Mouse (Mus musculus) MEL (cell line): ENCODE results near the gene Ucn3. TPM values are rescaled to one million over a fixed set of nuclear protein-coding genes. Genes with fewer than 3 reads are reported as not detected.

Experiments used
- DNase-seq: peaks from one replicate; pipeline ENCODE4 v3.0.0; 2011; ENCODE audit warnings: low read depth, low spot score
- H3K27ac ChIP-seq: 2 replicates; pipeline ENCODE4 v1.5.1; 2012; ENCODE audit warnings: low read depth, mild to moderate bottlenecking, control low read depth, low read length, moderate library complexity; ENCODE audit not compliant: control insufficient read depth
- H3K27me3 ChIP-seq, 2 experiments: fragments of 150-350 bp in 1 of 2; sonication (generic) in 1 of 2; 2 replicates each; pipeline ENCODE4 v1.6.1; 2012; ENCODE audit warnings: low read length in 2 of 2, mild to moderate bottlenecking in 2 of 2, improper control_type of control experiment in 1 of 2, moderate library complexity in 1 of 2; ENCODE audit not compliant: insufficient read depth in 2 of 2, control insufficient read depth in 1 of 2
- H3K36me3 ChIP-seq, 2 experiments: 2 replicates each; pipeline ENCODE4 v1.6.1; 2012 to 2014; ENCODE audit warnings: low read length in 2 of 2, improper control_type of control experiment in 1 of 2, inconsistent platforms in 1 of 2, mild to moderate bottlenecking in 1 of 2; ENCODE audit not compliant: insufficient read depth in 2 of 2, control insufficient read depth in 1 of 2
- H3K4me1 ChIP-seq, 2 experiments: fragments of 150-350 bp in 1 of 2; sonication (generic) in 1 of 2; 2 replicates each; pipeline ENCODE4 v1.6.1; 2012; ENCODE audit warnings: low read length in 2 of 2, improper control_type of control experiment in 1 of 2, mild to moderate bottlenecking in 1 of 2; ENCODE audit not compliant: insufficient read depth in 2 of 2, control insufficient read depth in 1 of 2
- H3K4me3 ChIP-seq, 2 experiments: fragments of 150-350 bp in 1 of 2; sonication (generic) in 1 of 2; 2 replicates each; pipeline ENCODE4 v1.5.1; 2012; ENCODE audit warnings: low read depth in 2 of 2, low read length in 2 of 2, mild to moderate bottlenecking in 2 of 2, moderate library complexity in 2 of 2, control low read depth in 1 of 2, improper control_type of control experiment in 1 of 2; ENCODE audit not compliant: control insufficient read depth in 1 of 2, insufficient read depth in 1 of 2
- H3K79me2 ChIP-seq: 2 replicates; pipeline ENCODE4 v1.6.1; 2012; ENCODE audit warnings: mild to moderate bottlenecking, low read length, moderate library complexity; ENCODE audit not compliant: control insufficient read depth, poor library complexity, insufficient read depth
- H3K9ac ChIP-seq: 2 replicates; pipeline ENCODE4 v1.6.1; 2012; ENCODE audit warnings: low read depth, mild to moderate bottlenecking, control low read depth, low read length, moderate library complexity; ENCODE audit not compliant: control insufficient read depth, poor library complexity, severe bottlenecking
- H3K9me3 ChIP-seq: fragments of 150-350 bp; sonication (generic); replicated peaks from 2 replicates; pipeline ENCODE4 v1.6.1; 2012; ENCODE audit warnings: mild to moderate bottlenecking, low read length, improper control_type of control experiment, moderate library complexity; ENCODE audit not compliant: insufficient read depth
- BHLHE40 ChIP-seq: IDR thresholded peaks from 2 replicates; pipeline ENCODE4 v1.6.1; 2012; ENCODE audit warnings: low read depth, mild to moderate bottlenecking, inconsistent platforms, low read length, improper control_type of control experiment, borderline replicate concordance
- CTCF ChIP-seq, 3 experiments: IDR thresholded peaks in 2 of 3; conservative IDR thresholded peaks in 1 of 3; 2 replicates each; pipeline ENCODE4 v1.5.1; 2011 to 2012; ENCODE audit warnings: low read length in 3 of 3, low read depth in 2 of 3, mild to moderate bottlenecking in 2 of 3, improper control_type of control experiment in 1 of 3, inconsistent platforms in 1 of 3, mixed read lengths in 1 of 3, moderate library complexity in 1 of 3; ENCODE audit not compliant: control insufficient read depth in 1 of 3, insufficient read depth in 1 of 3, poor library complexity in 1 of 3, severe bottlenecking in 1 of 3
- ELF1 ChIP-seq: IDR thresholded peaks from 2 replicates; pipeline ENCODE4 v1.6.1; 2014; ENCODE audit warnings: low read depth, mild to moderate bottlenecking, inconsistent platforms, low read length, improper control_type of control experiment, moderate library complexity
- ETS1 ChIP-seq: IDR thresholded peaks from 2 replicates; pipeline ENCODE4 v1.6.1; 2012; ENCODE audit warnings: low read depth, mild to moderate bottlenecking, inconsistent platforms, low read length, improper control_type of control experiment, moderate library complexity
- GABPA ChIP-seq: IDR thresholded peaks from 2 replicates; pipeline ENCODE4 v1.6.1; 2012; ENCODE audit warnings: low read depth, mild to moderate bottlenecking, inconsistent platforms, low read length, improper control_type of control experiment, moderate library complexity
- HCFC1 ChIP-seq: IDR thresholded peaks from 2 replicates; pipeline ENCODE4 v1.6.1; 2012; ENCODE audit warnings: low read depth, mild to moderate bottlenecking, inconsistent platforms, low read length, improper control_type of control experiment, moderate library complexity
- JUND ChIP-seq: IDR thresholded peaks from 2 replicates; pipeline ENCODE4 v1.6.1; 2011; ENCODE audit warnings: low read depth, mild to moderate bottlenecking, improper control_type of control experiment, low read length
- KAT2A ChIP-seq: conservative IDR thresholded peaks from 2 replicates; pipeline ENCODE4 v1.6.1; 2012; ENCODE audit warnings: low read depth, low read length, improper control_type of control experiment, inconsistent platforms
- MAX ChIP-seq: IDR thresholded peaks from 2 replicates; pipeline ENCODE4 v1.6.1; 2011; ENCODE audit warnings: low read length, improper control_type of control experiment
- MAZ ChIP-seq: IDR thresholded peaks from 2 replicates; pipeline ENCODE4 v1.6.1; 2012; ENCODE audit warnings: low read depth, mild to moderate bottlenecking, inconsistent platforms, low read length, improper control_type of control experiment
- MEF2A ChIP-seq: IDR thresholded peaks from 2 replicates; pipeline ENCODE4 v1.6.1; 2014; ENCODE audit warnings: low read depth, mild to moderate bottlenecking, inconsistent platforms, low read length, improper control_type of control experiment; ENCODE audit not compliant: poor library complexity, insufficient replicate concordance, severe bottlenecking; ENCODE audit errors: extremely low read depth
- MXI1 ChIP-seq: IDR thresholded peaks from 2 replicates; pipeline ENCODE4 v1.6.1; 2011; ENCODE audit warnings: mild to moderate bottlenecking, low read depth, low read length, improper control_type of control experiment
- MYB ChIP-seq: IDR thresholded peaks from 2 replicates; pipeline ENCODE4 v1.6.1; 2011; ENCODE audit warnings: mild to moderate bottlenecking, low read depth, low read length, improper control_type of control experiment
- MYC ChIP-seq: IDR thresholded peaks from 2 replicates; pipeline ENCODE4 v1.6.1; 2011; ENCODE audit warnings: low read depth, mild to moderate bottlenecking, low read length, improper control_type of control experiment, moderate library complexity
- NELFE ChIP-seq: IDR thresholded peaks from 2 replicates; pipeline ENCODE4 v1.6.1; 2011; ENCODE audit warnings: low read depth, low read length, improper control_type of control experiment
- POLR2AphosphoS2 ChIP-seq: IDR thresholded peaks from 2 replicates; pipeline ENCODE4 v1.6.1; 2011; ENCODE audit warnings: low read length, improper control_type of control experiment
- POLR2AphosphoS5 ChIP-seq: IDR thresholded peaks from 2 replicates; pipeline ENCODE4 v1.6.1; 2012; ENCODE audit warnings: low read depth, borderline replicate concordance, mild to moderate bottlenecking, inconsistent platforms, low read length, moderate library complexity, mixed read lengths
- RCOR1 ChIP-seq: IDR thresholded peaks from 2 replicates; pipeline ENCODE4 v1.6.1; 2012; ENCODE audit warnings: low read depth, mild to moderate bottlenecking, inconsistent platforms, low read length, improper control_type of control experiment
- SMC3 ChIP-seq: IDR thresholded peaks from 2 replicates; pipeline ENCODE4 v1.6.1; 2011; ENCODE audit warnings: low read depth, low read length, improper control_type of control experiment
- TAL1 ChIP-seq: IDR thresholded peaks from 2 replicates; pipeline ENCODE4 v1.6.1; 2012; ENCODE audit warnings: mild to moderate bottlenecking, inconsistent platforms, low read length, moderate library complexity, mixed read lengths
- TBP ChIP-seq: IDR thresholded peaks from 2 replicates; pipeline ENCODE4 v1.8.0; 2011; ENCODE audit warnings: low read depth, low read length, improper control_type of control experiment
- USF2 ChIP-seq, 2 experiments: IDR thresholded peaks; 2 replicates each; pipeline ENCODE4 v1.6.1; 2011 to 2012; ENCODE audit warnings: improper control_type of control experiment in 2 of 2, low read length in 2 of 2, borderline replicate concordance in 1 of 2, inconsistent platforms in 1 of 2, low read depth in 1 of 2, mild to moderate bottlenecking in 1 of 2; ENCODE audit not compliant: insufficient read depth in 1 of 2
- ZC3H11A ChIP-seq: IDR thresholded peaks from 2 replicates; pipeline ENCODE4 v1.6.1; 2012; ENCODE audit warnings: low read depth, mild to moderate bottlenecking, inconsistent platforms, low read length, improper control_type of control experiment
- ZKSCAN1 ChIP-seq: IDR thresholded peaks from 2 replicates; pipeline ENCODE4 v1.6.1; 2012; ENCODE audit warnings: low read depth, mild to moderate bottlenecking, inconsistent platforms, low read length, improper control_type of control experiment, moderate library complexity
- ZMIZ1 ChIP-seq: IDR thresholded peaks from 2 replicates; pipeline ENCODE4 v1.6.1; 2012; ENCODE audit warnings: low read depth, mild to moderate bottlenecking, inconsistent platforms, low read length, improper control_type of control experiment, moderate library complexity
- ZNF384 ChIP-seq: IDR thresholded peaks from 2 replicates; pipeline ENCODE4 v1.6.1; 2012; ENCODE audit warnings: low read depth, mild to moderate bottlenecking, inconsistent platforms, low read length, improper control_type of control experiment
- polyA plus RNA-seq, 2 experiments: library from polyadenylated mRNA; stranded (reverse) in 1 of 2; unstranded in 1 of 2; fragments of >175 nt in 1 of 2; fragments of >200 nt in 1 of 2; gene quantifications; 2 replicates each; pipeline versions ENCODE4 v1.2.1 to v1.2.4; 2012; ENCODE audit warnings: low replicate concordance in 2 of 2, low read depth in 1 of 2; ENCODE audit not compliant: insufficient read length in 2 of 2, insufficient read depth in 1 of 2, missing spikeins in 1 of 2
- total RNA-seq: library from RNA; depleted of rRNA; stranded (reverse); fragments of 300-350 nt; gene quantifications from 2 replicates; pipeline ENCODE4 v1.2.3, GENCODE M21; 2012

Ucn3 gene
- total and polyA plus RNA-seq, 3 experiments = not detected

DNA sequence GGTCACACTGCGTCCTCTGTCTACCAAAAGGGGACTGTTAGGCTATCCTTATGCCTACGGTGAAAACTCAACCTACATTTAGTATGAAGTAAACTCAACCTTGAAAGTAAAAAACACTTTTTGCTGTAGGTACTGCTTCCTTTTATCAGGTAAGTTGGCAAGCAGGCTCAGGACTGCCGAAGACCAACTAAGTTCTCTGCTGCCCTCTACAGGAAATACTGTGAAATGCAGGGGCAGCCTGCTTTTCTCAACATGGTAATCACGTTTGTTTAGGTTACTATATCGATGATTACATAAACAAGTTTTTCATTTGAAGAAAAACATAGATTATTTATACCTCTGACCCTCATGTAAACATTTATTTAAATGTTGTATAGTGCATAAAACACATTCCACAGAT, 48.2 kb downstream of the Ucn3 start (continued):
- no peak for TF ChIP-seq MAZ
- TF ChIP-seq KAT2A = no peak
- no peak for TF ChIP-seq ETS1
- TF ChIP-seq RCOR1 = no peak
- no peak for TF ChIP-seq ELF1

DNA sequence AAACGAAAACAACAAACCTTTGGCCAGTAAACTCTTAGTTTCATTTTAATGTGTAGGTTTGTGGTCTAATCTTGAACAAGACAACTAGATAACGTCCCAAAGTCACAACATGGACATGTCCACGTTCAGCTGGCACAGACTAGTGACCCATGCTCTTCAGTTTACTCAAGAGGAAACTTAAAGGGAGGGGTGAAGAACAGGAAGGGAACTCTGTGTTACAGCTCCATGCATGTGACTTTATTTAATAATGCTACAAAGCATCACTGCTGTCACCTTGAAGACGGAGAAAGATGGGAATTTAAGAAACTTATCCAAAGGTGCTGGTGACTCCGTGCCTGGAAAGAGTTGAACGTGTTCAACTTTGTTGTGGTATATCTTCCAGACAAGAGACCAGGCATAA, 49.1 kb downstream of the Ucn3 start:
- Histone ChIP-seq H3K27me3 (no peaks in the 10 kb centered on the region), H3K36me3 (peaks cover 0 to 15% of the 10 kb centered on the region in 2 experiments; a peak in 2 of 4 replicates), H3K9ac (no peak overlapping the region), H3K4me1 (peaks cover 2 to 4% of the 10 kb centered on the region in 2 experiments; a peak in 2 of 4 replicates), H3K79me2 (peaks cover 19% of the 10 kb centered on the region), H3K4me3 (no peak overlapping the region), H3K27ac (no peak overlapping the region), H3K9me3 (no peaks in the 10 kb centered on the region)
- no peak for TF ChIP-seq JUND
- TF ChIP-seq ETS1 = no peak
- TF ChIP-seq ZMIZ1 = no peak
- no peak for TF ChIP-seq POLR2AphosphoS2
- no peak for TF ChIP-seq MYC
- TF ChIP-seq ZKSCAN1 = no peak
- no peak for TF ChIP-seq POLR2AphosphoS5
- no peak for TF ChIP-seq MXI1
- TF ChIP-seq CTCF (IDR thresholded peaks at IDR 0.05 in 2 of 3, conservative IDR thresholded peaks at IDR 0.05 in 1 of 3; ENCODE audit: control insufficient read depth in 1 of 3, insufficient read depth in 1 of 3, low read depth in 2 of 3, low read length in 3 of 3, poor library complexity in 1 of 3, severe bottlenecking in 1 of 3) = no peak
- TF ChIP-seq USF2 (IDR thresholded peaks at IDR 0.05; ENCODE audit: borderline replicate concordance in 1 of 2, insufficient read depth in 1 of 2, low read depth in 1 of 2, low read length in 2 of 2) = no peak
- TF ChIP-seq ZNF384 = no peak
- TF ChIP-seq HCFC1 = no peak
- TF ChIP-seq MEF2A = no peak
- no peak for DNase-seq

DNA sequence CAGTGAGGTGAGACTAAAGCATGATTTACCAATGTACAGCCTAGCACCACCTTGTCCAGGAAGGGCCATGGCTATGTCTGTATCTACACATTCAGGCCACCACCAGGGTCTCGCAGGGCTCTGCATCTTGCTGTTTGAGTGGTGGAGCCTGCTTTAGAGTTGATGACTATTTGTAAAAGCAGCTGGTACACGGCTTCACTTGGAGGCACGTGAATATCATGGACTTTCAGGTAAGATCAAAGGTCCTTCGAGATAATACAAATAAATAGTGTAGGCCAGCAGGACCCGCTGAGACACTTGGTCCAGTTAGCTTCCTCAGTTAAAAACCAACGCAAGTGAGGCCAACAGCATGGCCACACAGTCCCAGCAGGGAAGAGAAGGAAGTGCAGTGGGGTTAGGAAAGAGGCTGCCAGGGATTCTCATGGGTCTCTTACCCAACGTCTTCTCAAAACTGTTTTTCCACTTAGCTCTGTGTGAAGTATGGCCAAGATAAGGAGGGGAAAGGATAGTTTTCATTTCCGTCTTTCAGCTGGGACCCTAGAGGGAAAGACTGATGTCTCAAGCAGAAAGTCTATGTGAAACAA, 49.7 kb downstream of the Ucn3 start:
- Histone ChIP-seq H3K36me3 (peaks cover 0 to 17% of the 10 kb centered on the region in 2 experiments; a peak in 2 of 4 replicates), H3K27ac (no peak overlapping the region), H3K4me3 (no peak overlapping the region), H3K27me3 (no peaks in the 10 kb centered on the region), H3K79me2 (peaks cover 21% of the 10 kb centered on the region), H3K9me3 (no peaks in the 10 kb centered on the region), H3K9ac (no peak overlapping the region), H3K4me1 (peaks cover 2 to 4% of the 10 kb centered on the region in 2 experiments; a peak in 2 of 4 replicates)
- no peak for DNase-seq
- TF ChIP-seq MAX (no peak), GABPA (no peak), BHLHE40 (no peak), USF2 (IDR thresholded peaks at IDR 0.05; ENCODE audit: borderline replicate concordance in 1 of 2, insufficient read depth in 1 of 2, low read depth in 1 of 2, low read length in 2 of 2) (no peak), NELFE (no peak), ZNF384 (no peak), ELF1 (no peak), POLR2AphosphoS2 (no peak), MEF2A (no peak), TAL1 (no peak), TBP (no peak), MYB (no peak), KAT2A (no peak), SMC3 (no peak), ZC3H11A (no peak), ZMIZ1 (no peak)
